Mouse (Mus musculus) lung, postnatal 14 days (tissue): ENCODE data around the gene Smg9.

Source experiments
- DNase-seq: peaks from one replicate; pipeline ENCODE4 v3.0.0; 2021

Gene Smg9

DNA sequence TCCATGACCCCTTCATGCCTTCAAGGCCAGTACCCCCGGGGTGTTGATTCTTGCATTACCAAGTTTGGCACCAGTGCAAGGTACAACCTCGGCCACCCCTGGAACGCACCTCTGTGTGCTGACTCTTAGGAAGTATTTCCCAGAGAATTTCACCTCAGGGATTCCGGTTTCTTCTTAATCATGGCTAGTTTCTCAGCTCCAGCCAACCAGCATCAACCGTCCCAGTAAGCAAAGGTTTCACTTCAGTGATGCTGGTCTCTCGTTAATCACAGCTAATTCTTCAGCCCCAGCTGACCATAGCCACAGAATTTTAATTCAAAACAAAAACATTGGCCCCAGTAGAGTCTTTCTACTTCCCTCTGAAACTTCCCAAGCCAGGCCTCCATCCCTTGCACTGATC lies 10.7 kb downstream of the Smg9 start:
- no peak for DNase-seq

DNA sequence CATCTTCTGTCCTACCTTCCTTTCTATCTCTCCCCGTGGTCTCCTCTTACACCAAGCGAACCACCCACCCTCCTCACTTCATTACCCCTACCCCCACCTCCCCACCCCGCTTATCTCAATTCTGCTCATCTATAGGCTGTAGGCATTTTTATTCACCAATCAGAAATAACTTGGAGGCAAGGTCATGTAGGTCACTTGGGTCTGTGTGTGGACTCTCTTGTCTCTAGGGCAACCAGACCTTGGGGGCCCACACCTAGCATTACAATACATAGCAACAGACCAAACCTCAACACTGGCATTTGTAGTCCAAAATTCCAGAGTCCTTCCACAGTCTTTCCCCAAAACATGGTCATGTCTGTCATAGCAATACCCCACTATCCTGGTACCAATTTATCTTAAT lies 11.4 kb downstream of the Smg9 start:
- DNase-seq, result no peak

DNA sequence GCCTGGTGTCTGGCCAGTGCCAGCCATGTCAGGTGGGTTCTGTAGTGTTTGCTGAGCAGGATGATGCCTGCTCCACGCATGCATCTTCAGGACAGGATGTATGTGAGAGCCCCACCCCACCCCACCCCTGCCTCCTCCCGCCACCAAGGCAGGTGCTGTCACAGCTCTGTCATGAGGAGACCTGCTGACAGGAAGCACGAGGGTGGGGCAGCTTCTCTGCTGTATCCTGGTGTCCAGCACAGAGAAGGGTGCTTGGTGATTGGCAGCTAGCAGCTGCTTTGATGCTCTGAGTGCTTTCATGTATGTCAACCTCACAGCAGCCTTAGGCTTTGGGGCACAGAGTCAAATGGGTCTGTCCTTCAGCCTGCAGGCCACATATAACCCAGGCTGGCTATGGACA lies 14.2 kb downstream of the Smg9 start:
- DNase-seq, result peak; percentile 12

- DNase-seq, result no peak
These were observed 15.8 kb downstream of the Smg9 start for GRCm38 (mm10) chr7:24415261-24415660.

- DNase-seq, result no peak
These were observed 20.2 kb downstream of the Smg9 start for GRCm38 (mm10) chr7:24419579-24419978.

- DNase-seq, result no peak
These were observed 22.2 kb downstream of the Smg9 start for GRCm38 (mm10) chr7:24421648-24422047.

GRCm38 (mm10) chr7:24422251-24422650 lies 22.8 kb downstream of the Smg9 start:
- DNase-seq, result no peak

- DNase-seq, result no peak
These were observed 23.8 kb downstream of the Smg9 start for GRCm38 (mm10) chr7:24423107-24423763.

DNA sequence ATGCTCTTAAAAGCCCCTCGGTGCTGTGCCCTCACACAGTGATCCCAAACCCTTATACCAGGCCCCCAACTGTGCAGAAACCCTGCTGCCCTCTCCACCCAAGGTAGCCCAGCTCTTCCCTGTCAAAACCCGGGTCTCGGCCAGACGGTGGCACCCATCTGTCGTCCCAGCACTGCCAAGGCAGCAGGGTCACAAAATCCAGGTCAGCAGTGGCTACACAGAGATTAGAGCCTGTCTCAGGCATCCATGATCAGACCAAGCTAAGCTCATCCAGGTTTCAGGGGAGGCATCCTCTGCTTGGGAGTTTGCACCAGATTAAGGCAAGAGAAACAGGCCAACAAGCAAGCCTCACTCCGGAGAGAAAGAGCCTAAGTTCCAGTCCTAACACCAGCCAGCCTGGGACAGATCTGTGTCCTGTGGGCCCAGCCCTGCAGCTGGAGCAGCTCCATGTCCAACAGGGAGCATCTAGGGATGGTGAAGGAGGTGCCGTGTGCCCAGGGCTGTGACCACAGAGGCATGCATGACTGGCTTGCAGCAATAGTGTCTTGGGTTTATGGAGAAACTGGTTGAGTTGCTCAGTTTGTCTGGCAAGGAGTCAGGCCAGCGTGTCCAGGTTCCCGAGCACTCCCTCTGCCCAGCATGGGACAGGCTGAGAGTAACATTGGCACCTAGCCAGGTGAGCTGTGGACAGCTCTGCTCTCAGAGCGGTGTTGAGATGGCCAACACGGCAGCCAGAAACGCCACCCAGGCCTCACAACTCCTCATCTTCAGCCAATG lies 24.7 kb downstream of the Smg9 start:
- DNase-seq, result no peak

- DNase-seq, result no peak
These were observed 26.5 kb downstream of the Smg9 start for GRCm38 (mm10) chr7:24425919-24426318.

GRCm38 (mm10) chr7:24427168-24427567 lies 27.7 kb downstream of the Smg9 start:
- no peak for DNase-seq

- no peak for DNase-seq
These were observed 29.3 kb downstream of the Smg9 start for GRCm38 (mm10) chr7:24428725-24429124.

GRCm38 (mm10) chr7:24429413-24430112 lies 30.1 kb downstream of the Smg9 start:
- DNase-seq, result no peak

GRCm38 (mm10) chr7:24430551-24431345 lies 31.3 kb downstream of the Smg9 start:
- DNase-seq, result no peak

GRCm38 (mm10) chr7:24431713-24432112 lies 32.3 kb downstream of the Smg9 start:
- no peak for DNase-seq

GRCm38 (mm10) chr7:24435305-24435704 lies 35.9 kb downstream of the Smg9 start:
- no peak for DNase-seq

DNA sequence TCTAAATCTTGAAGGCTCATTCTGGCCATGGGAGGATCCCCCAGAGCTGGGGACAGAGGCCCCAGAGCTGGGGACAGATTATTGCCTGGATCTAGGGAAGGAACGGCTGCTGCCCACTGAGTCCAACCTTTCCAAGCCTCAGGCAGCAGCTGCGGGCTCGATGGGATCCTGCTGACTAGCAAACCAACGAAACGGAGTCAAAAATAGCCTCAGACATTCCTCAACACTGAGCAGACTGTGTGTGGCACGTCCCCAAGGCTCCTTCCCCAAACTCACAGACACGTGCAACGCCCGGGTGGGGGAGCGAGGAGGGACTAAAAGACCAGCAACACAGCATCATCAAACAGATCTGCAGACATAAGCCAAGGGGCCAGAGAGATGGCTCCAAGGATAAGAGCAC lies 38.6 kb downstream of the Smg9 start:
- DNase-seq, result no peak

DNA sequence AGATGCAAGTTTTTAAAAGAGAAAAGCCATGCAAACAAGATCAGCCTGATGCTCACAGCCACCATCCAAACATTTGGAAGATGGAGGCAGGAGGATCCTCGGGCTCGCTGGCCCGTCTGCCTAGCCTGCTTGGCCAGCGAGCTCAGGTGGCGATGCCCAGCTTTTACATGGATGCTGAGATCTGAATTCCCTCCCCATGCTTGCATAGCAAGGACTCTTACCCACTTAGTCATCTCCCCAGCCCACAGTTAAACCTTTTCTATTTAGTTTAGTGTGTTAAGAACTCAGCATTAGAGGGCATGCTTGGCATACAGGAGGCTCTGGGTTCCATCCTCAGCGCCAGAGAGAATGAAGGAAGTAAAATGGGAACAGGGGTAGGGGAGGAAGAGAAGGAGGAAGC lies 39.8 kb downstream of the Smg9 start:
- DNase-seq, result no peak

- DNase-seq, result no peak
These were observed 40.5 kb downstream of the Smg9 start for GRCm38 (mm10) chr7:24439891-24440290.

DNA sequence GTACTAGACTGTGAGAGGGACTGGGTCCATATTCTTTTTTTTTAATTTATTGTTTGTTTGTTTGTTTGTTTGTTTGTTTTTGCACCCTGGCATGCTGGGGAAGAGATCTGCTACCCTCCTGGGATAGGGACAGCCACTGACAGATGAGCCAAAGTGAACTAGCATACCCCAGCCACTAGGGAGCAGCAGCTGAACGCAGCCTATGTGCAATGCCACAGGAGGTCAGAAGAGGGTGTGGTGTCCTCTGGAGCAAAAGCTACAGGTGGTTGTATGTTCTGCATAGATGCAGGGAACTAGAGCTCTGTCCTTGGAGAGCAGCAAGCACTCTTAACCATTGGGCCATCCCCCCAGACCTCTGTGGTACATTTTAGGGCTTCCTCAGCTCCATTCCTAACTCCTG lies 42.4 kb downstream of the Smg9 start:
- peak; percentile 78 for DNase-seq

- no peak for DNase-seq
These were observed 42.9 kb downstream of the Smg9 start for GRCm38 (mm10) chr7:24442313-24442712.

- peak; percentile 36 for DNase-seq
These were observed 46.0 kb downstream of the Smg9 start for GRCm38 (mm10) chr7:24445266-24445926.
